Mouse (Mus musculus) olfactory bulb, adult 2 months (tissue): ENCODE measurements around the gene Gm597. TPM values are rescaled to one million over a fixed set of nuclear protein-coding genes. Genes with fewer than 3 reads are reported as not detected.

Source experiments
- H3K27ac ChIP-seq: fragments of 200-500 bp; 2 replicates; pipeline ENCODE4 v1.5.1; 2012; ENCODE audit warnings: low read depth, low read length; ENCODE audit not compliant: insufficient read depth
- H3K4me1 ChIP-seq: fragments of 200-500 bp; 2 replicates; pipeline ENCODE4 v1.6.1; 2012; ENCODE audit warnings: low read length; ENCODE audit not compliant: control insufficient read depth, insufficient read depth
- H3K4me3 ChIP-seq: fragments of 200-500 bp; 2 replicates; pipeline ENCODE4 v1.5.1; 2012; ENCODE audit warnings: mild to moderate bottlenecking, low read depth, low read length, moderate library complexity; ENCODE audit not compliant: insufficient read depth
- CTCF ChIP-seq: fragments of 200-500 bp; IDR thresholded peaks from 2 replicates; pipeline ENCODE4 v1.5.1; 2012; ENCODE audit warnings: low read depth, mild to moderate bottlenecking, low read length, moderate library complexity; ENCODE audit not compliant: insufficient read depth
- POLR2A ChIP-seq: fragments of 200-500 bp; IDR thresholded peaks from 2 replicates; pipeline ENCODE4 v1.6.1; 2012; ENCODE audit warnings: mild to moderate bottlenecking, low read depth, low read length, moderate library complexity; ENCODE audit not compliant: insufficient read depth
- WGBS: fragments of 180-500 bp; shearing (Covaris S2); methylation state at CpG from one replicate; pipeline ENCODE4 v1.1.7; 2018; 5-methylcytosine and 5-hydroxymethylcytosine counted together
- polyA plus RNA-seq: library from polyadenylated mRNA; stranded (reverse); fragments of >200 nt; gene quantifications from 2 replicates; pipeline ENCODE4 v1.2.4, GENCODE M21; 2012; ENCODE audit warnings: low replicate concordance; ENCODE audit not compliant: missing spikeins, insufficient read depth, insufficient read length

Gm597 gene
- not detected in 2 replicates for polyA plus RNA-seq

GRCm38 (mm10) chr1:28780152-28780551, at the start of gene Gm597:
TSS of gene Gm597 (minus strand) at chr1:28780252.
- TF ChIP-seq POLR2A (no peak), CTCF (no peak)
- H3K4me1 ChIP-seq = no peaks in the 10 kb centered on the region
- H3K27ac ChIP-seq = no peak within 1 kb of the TSS
- no peak within 1 kb of the TSS for H3K4me3 ChIP-seq

- Histone ChIP-seq H3K27ac (no peak overlapping the region), H3K4me1 (no peaks in the 10 kb centered on the region), H3K4me3 (no peak overlapping the region)
- TF ChIP-seq CTCF (no peak), POLR2A (no peak)
- 84% methylated on average over 1 of the region's 1 CpGs for WGBS
Observed at GRCm38 (mm10) chr1:28807689-28808088, 27.6 kb upstream of the Gm597 start.

- H3K4me1 ChIP-seq = no peaks in the 10 kb centered on the region
- no peak overlapping the region for H3K4me3 ChIP-seq
- no peak for TF ChIP-seq CTCF
- TF ChIP-seq POLR2A = no peak
- H3K27ac ChIP-seq = no peak overlapping the region
Observed at GRCm38 (mm10) chr1:28806618-28807017, 26.6 kb upstream of the Gm597 start.

GRCm38 (mm10) chr1:28800881-28801280, 20.8 kb upstream of the Gm597 start:
- H3K4me3 ChIP-seq = no peak overlapping the region
- TF ChIP-seq POLR2A (no peak), CTCF (no peak)
- H3K4me1 ChIP-seq = no peaks in the 10 kb centered on the region
- H3K27ac ChIP-seq = no peak overlapping the region
- 71% methylated on average over 14 of the region's 14 CpGs for WGBS
